Mouse (Mus musculus) liver, embryonic 14.5 days (tissue): ENCODE measurements around the gene Wdr74. TPM values are rescaled to one million over a fixed set of nuclear protein-coding genes. Genes with fewer than 3 reads are reported as not detected.
"Not testable (repeated sequence)": the region's sequence is repeated elsewhere in the genome, so short reads cannot be mapped to it uniquely, and the experiment has no call there.

Source experiments
- ATAC-seq: fragments of 200-750 bp; cut with Nextera tagmentation; 2 replicates; pipeline ENCODE4 v1.8.0; 2017; ENCODE audit warnings: moderate number of reproducible peaks, mild to moderate bottlenecking, moderate library complexity; ENCODE audit not compliant: insufficient read depth
- DNase-seq, 3 experiments: peaks; one replicate each; pipeline ENCODE4 v3.0.0-alpha.2; 2012 to 2013; ENCODE audit warnings: low read depth in 3 of 3, low spot score in 3 of 3
- H3K27ac ChIP-seq: fragments of 300-500 bp; sonication (generic); 2 replicates; pipeline ENCODE4 v1.5.1; 2014; ENCODE audit warnings: moderate library complexity, mild to moderate bottlenecking, control low read depth, inconsistent platforms
- H3K27me3 ChIP-seq: fragments of 300-500 bp; sonication (generic); 2 replicates; pipeline ENCODE4 v1.6.1; 2014; ENCODE audit warnings: mild to moderate bottlenecking, low read length, moderate library complexity; ENCODE audit not compliant: control insufficient read depth, insufficient read depth
- H3K36me3 ChIP-seq: fragments of 300-500 bp; sonication (generic); replicated peaks from 2 replicates; pipeline ENCODE4 v1.6.1; 2014; ENCODE audit warnings: low read depth; ENCODE audit not compliant: control insufficient read depth, insufficient read depth
- H3K4me1 ChIP-seq, 2 experiments: fragments of 200-500 bp in 1 of 2; fragments of 300-500 bp in 1 of 2; sonication (generic) in 1 of 2; replicated peaks; 2 replicates each; pipeline ENCODE4 v1.6.1; 2012 to 2014; ENCODE audit warnings: antibody characterized with exemption in 1 of 2, inconsistent platforms in 1 of 2, low read length in 1 of 2; ENCODE audit not compliant: control insufficient read depth in 2 of 2, insufficient read depth in 2 of 2
- H3K4me2 ChIP-seq: fragments of 300-500 bp; sonication (generic); 2 replicates; pipeline ENCODE4 v1.6.1; 2014; ENCODE audit warnings: low read depth, mild to moderate bottlenecking, control low read depth, moderate library complexity
- H3K4me3 ChIP-seq, 2 experiments: fragments of 200-500 bp in 1 of 2; fragments of 300-500 bp in 1 of 2; sonication (generic) in 1 of 2; 2 replicates each; pipeline ENCODE4 v1.5.1; 2012 to 2014; ENCODE audit warnings: low read depth in 2 of 2, low read length in 2 of 2, mild to moderate bottlenecking in 2 of 2, control low read depth in 1 of 2, inconsistent platforms in 1 of 2, moderate library complexity in 1 of 2; ENCODE audit not compliant: insufficient read depth in 1 of 2
- H3K9ac ChIP-seq: fragments of 300-500 bp; sonication (generic); replicated peaks from 2 replicates; pipeline ENCODE4 v1.6.1; 2014; ENCODE audit warnings: mild to moderate bottlenecking, control low read depth, moderate library complexity
- H3K9me3 ChIP-seq: fragments of 300-500 bp; sonication (generic); 2 replicates; pipeline ENCODE4 v1.6.1; 2016; ENCODE audit warnings: low read length, mixed read lengths; ENCODE audit not compliant: control insufficient read depth
- CTCF ChIP-seq: IDR thresholded peaks from 2 replicates; pipeline ENCODE4 v1.5.1; 2016; ENCODE audit warnings: antibody characterized with exemption, low read depth, control low read depth
- EP300 ChIP-seq: IDR thresholded peaks from 2 replicates; pipeline ENCODE4 v1.6.1; 2016; ENCODE audit warnings: antibody characterized with exemption, low read depth
- WGBS: fragments of 180-500 bp; shearing (Covaris S2); extraction: QIAGEN DNeasy Blood & Tissue Kit; methylation state at CpG from one replicate; pipeline ENCODE4 v1.1.7; 2014; ENCODE audit not compliant: insufficient replicate concordance; 5-methylcytosine and 5-hydroxymethylcytosine counted together
- polyA plus RNA-seq, 2 experiments: library from polyadenylated mRNA; depleted of rRNA in 1 of 2; stranded (reverse) in 1 of 2; unstranded in 1 of 2; fragments of >200 nt; fragmentation: Nextera tagmentation in 1 of 2; extraction: Ambion mirVana in 1 of 2; gene quantifications; 2 replicates each; pipeline versions ENCODE4 v1.2.1 to v1.2.3; 2012 to 2014

Gene Wdr74
- polyA plus RNA-seq, 2 experiments = 34.1 to 51.6 TPM

DNA sequence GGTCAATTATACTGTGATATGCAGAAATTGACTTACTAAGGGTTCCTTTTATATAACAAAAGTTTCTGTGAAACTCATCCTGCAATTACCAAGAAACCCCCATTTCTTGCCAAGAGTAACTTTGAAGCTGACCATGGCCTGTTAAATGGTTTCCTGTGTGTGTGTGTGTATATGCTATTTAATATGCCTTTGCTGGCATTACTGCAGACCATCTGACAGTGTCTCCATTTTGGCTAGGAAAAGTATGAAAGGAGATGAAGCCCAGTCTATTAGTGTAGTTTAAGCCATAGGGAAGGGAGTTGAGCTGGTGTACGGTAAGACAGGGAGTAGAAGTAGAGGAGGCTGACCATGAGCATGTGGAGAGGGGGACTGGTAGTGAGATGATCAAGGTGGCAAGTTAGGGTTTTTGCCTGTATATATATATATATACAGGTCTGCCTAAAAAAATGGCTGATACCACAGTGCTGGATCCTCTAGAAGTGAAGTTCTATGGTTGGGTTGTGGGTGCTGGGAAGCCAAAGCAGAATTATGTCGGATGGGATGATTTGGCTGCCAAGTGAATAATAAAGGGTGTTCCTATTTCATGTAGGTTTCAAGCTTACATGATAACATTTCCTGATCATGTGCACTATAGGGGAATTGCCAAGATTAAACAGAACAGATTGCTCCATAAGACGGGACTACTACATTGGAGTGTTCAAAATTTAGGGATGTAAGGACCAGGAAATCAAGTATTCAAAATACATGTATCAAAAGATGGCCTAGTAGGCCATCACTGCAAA is 8.8 kb upstream of the Wdr74 start:
- Histone ChIP-seq H3K27me3 (no peaks in the 10 kb centered on the region), H3K9me3 (no peaks in the 10 kb centered on the region), H3K9ac (no peak overlapping the region; the same call in 1 of the 2 replicates), H3K27ac (0 out of 2 replicates have a peak overlapping the region, but pooled peaks have one; percentile 12), H3K4me2 (peak overlapping the region; percentile 87; the same call in 1 of the 2 replicates), H3K4me1 (peaks cover 7 to 19% of the 10 kb centered on the region in 2 experiments), H3K4me3 (no peak overlapping the region), H3K36me3 (peaks cover 34% of the 10 kb centered on the region)
- DNase-seq = no peak
- 11% methylated on average over 3 of the region's 3 CpGs for WGBS
- TF ChIP-seq EP300 = no peak; the same call in 1 of the 2 replicates
- no peak for TF ChIP-seq CTCF
- ATAC-seq = no peak

DNA sequence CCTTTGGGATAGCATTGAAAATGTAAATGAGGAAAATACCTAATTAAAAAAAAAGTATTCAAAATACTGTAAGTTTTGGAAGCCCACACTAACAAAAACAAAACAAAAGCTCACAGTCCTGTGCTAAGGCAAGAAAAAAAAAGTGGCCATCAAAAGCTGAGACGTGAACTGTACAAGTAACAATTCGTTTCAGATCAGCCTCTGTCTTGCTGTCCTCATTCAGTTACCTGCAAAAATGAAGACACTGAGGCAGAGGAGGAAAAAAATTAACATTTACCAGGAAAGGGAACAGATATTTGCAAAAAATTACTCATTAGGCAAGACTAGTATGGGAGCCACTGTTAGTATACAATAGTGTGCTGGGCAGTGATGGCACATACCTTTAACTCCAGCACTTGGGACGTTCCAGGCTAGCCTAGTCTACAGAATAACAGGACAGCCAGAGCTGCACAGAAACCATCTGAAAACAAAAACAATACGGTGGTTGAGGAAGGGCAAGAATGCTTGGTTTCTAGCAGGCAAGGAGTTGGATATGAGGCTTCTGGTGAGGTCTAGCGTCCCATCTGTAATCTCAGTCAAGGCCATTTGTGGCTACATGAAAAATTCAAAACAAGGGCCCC is 8.0 kb upstream of the Wdr74 start:
- DNase-seq (no peak), ATAC-seq (no peak)
- Histone ChIP-seq H3K4me3 (no peak overlapping the region), H3K36me3 (peaks cover 34% of the 10 kb centered on the region), H3K4me1 (peaks cover 3 to 14% of the 10 kb centered on the region in 2 experiments; a peak in 3 of 4 replicates), H3K9me3 (no peaks in the 10 kb centered on the region), H3K27ac (peak overlapping the region; percentile 25), H3K4me2 (no peak overlapping the region), H3K27me3 (no peaks in the 10 kb centered on the region), H3K9ac (no peak overlapping the region)
- WGBS = 10% methylated on average over 5 of the region's 5 CpGs
- no peak for TF ChIP-seq CTCF
- no peak for TF ChIP-seq EP300

- H3K9ac ChIP-seq, H3K4me2 ChIP-seq, H3K4me3 ChIP-seq, H3K9me3 ChIP-seq, DNase-seq, H3K27me3 ChIP-seq, ATAC-seq, H3K27ac ChIP-seq: not testable (repeated sequence)
- H3K4me1 ChIP-seq = peaks cover 3 to 14% of the 10 kb centered on the region in 2 experiments; a peak in 3 of 4 replicates
- 48% methylated on average over 3 of the region's 3 CpGs for WGBS
- peaks cover 34% of the 10 kb centered on the region for H3K36me3 ChIP-seq
These were observed 7.1 kb upstream of the Wdr74 start for GRCm38 (mm10) chr19:8728335-8729099.

DNA sequence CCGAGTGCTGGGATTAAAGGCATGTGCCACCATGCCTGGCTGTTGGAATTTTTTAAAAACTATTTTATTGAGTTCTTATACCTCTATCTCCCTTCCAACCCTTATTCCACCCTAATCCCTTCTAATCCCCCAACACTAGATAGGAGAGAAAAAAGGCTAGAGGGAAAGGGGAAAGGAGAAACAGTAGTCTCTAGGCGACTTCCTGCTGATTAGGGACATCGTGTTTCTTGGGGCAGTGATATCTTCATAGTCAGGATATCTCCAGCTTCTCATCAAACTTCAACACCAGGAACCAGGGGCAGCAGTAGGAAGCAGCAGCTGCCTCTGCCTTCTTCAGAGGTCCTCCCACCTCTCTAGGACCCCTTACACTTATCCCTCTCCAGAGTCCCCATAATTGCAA is 1.3 kb upstream of the Wdr74 start:
- no peak for DNase-seq
- H3K4me2 ChIP-seq = no peak overlapping the region
- peaks cover 2 to 5% of the 10 kb centered on the region in 2 experiments; a peak in 2 of 4 replicates for H3K4me1 ChIP-seq
- no peaks in the 10 kb centered on the region for H3K9me3 ChIP-seq
- H3K9ac ChIP-seq = no peak overlapping the region
- ATAC-seq = no peak
- 28% methylated on average over 3 of the region's 3 CpGs for WGBS
- H3K27me3 ChIP-seq = no peaks in the 10 kb centered on the region
- no peak for TF ChIP-seq EP300
- TF ChIP-seq CTCF = no peak
- H3K4me3 ChIP-seq = no peak overlapping the region
- no peak overlapping the region for H3K27ac ChIP-seq
- peaks cover 15% of the 10 kb centered on the region for H3K36me3 ChIP-seq

GRCm38 (mm10) chr19:8736160-8736467 is 487 bp downstream of the Wdr74 start:
- peaks cover 7 to 11% of the 10 kb centered on the region in 2 experiments for H3K4me1 ChIP-seq
- peak overlapping the region; percentile 90 to 98 for H3K4me3 ChIP-seq
- H3K4me2 ChIP-seq = peak overlapping the region; percentile 94
- no peaks in the 10 kb centered on the region for H3K9me3 ChIP-seq
- H3K9ac ChIP-seq = peak overlapping the region; percentile 83
- H3K36me3 ChIP-seq = peaks cover 29% of the 10 kb centered on the region
- 2% methylated on average over 11 of the region's 11 CpGs for WGBS
- H3K27ac ChIP-seq = peak overlapping the region; percentile 58
- ATAC-seq (peak; percentile 55), DNase-seq (no peak)
- no peak for TF ChIP-seq CTCF
- no peak for TF ChIP-seq EP300
- no peaks in the 10 kb centered on the region for H3K27me3 ChIP-seq
